Mouse (Mus musculus) heart, postnatal 0 days (tissue): Measurements from ENCODE around the gene Lsm14b. TPM values are rescaled to one million over a fixed set of nuclear protein-coding genes. Genes with fewer than 3 reads are reported as not detected.

Source experiments
- ATAC-seq: fragments of 200-750 bp; cut with Nextera tagmentation; 2 replicates; pipeline ENCODE4 v1.8.0; 2017; ENCODE audit warnings: low read depth, moderate number of reproducible peaks, moderate library complexity; ENCODE audit not compliant: insufficient read depth
- DNase-seq: peaks from one replicate; pipeline ENCODE4 v3.0.0-alpha.2; 2016; ENCODE audit warnings: low spot score
- H3K27ac ChIP-seq: fragments of 300-500 bp; sonication (generic); 2 replicates; pipeline ENCODE4 v1.5.1; 2014; ENCODE audit warnings: low read depth, mild to moderate bottlenecking
- H3K27me3 ChIP-seq: fragments of 300-500 bp; sonication (generic); 2 replicates; pipeline ENCODE4 v1.6.1; 2014; ENCODE audit warnings: low read length, mixed read lengths; ENCODE audit not compliant: control insufficient read depth, insufficient read depth
- H3K36me3 ChIP-seq: fragments of 300-500 bp; sonication (generic); replicated peaks from 2 replicates; pipeline ENCODE4 v1.6.1; 2014; ENCODE audit warnings: low read length, mixed read lengths; ENCODE audit not compliant: control insufficient read depth, insufficient read depth
- H3K4me1 ChIP-seq: fragments of 300-500 bp; sonication (generic); 2 replicates; pipeline ENCODE4 v1.6.1; 2014; ENCODE audit warnings: antibody characterized with exemption; ENCODE audit not compliant: control insufficient read depth, insufficient read depth
- H3K4me2 ChIP-seq: fragments of 300-500 bp; sonication (generic); 2 replicates; pipeline ENCODE4 v1.6.1; 2014; ENCODE audit warnings: low read depth, mild to moderate bottlenecking, low read length, moderate library complexity
- H3K4me3 ChIP-seq: fragments of 300-500 bp; sonication (generic); 2 replicates; pipeline ENCODE4 v1.5.1; 2014; ENCODE audit warnings: low read depth, low read length
- H3K9ac ChIP-seq: fragments of 300-500 bp; sonication (generic); replicated peaks from 2 replicates; pipeline ENCODE4 v1.6.1; 2014; ENCODE audit warnings: low read depth, low read length, mixed read lengths
- H3K9me3 ChIP-seq: fragments of 300-500 bp; sonication (generic); replicated peaks from 2 replicates; pipeline ENCODE4 v1.6.1; 2016; ENCODE audit warnings: low read length; ENCODE audit not compliant: control insufficient read depth
- CTCF ChIP-seq: IDR thresholded peaks from 2 replicates; pipeline ENCODE4 v1.5.1; 2016; ENCODE audit warnings: antibody characterized with exemption, control low read depth, low read depth
- EP300 ChIP-seq: IDR thresholded peaks from 2 replicates; pipeline ENCODE4 v1.6.1; 2016; ENCODE audit warnings: antibody characterized with exemption, low read depth
- WGBS: fragments of 180-500 bp; shearing (Covaris S2); extraction: QIAGEN DNeasy Blood & Tissue Kit; methylation state at CpG from one replicate; pipeline ENCODE4 v1.1.7; 2014; 5-methylcytosine and 5-hydroxymethylcytosine counted together
- polyA plus RNA-seq: library from polyadenylated mRNA; unstranded; fragments of >200 nt; fragmentation: Nextera tagmentation; extraction: Ambion mirVana; gene quantifications from 2 replicates; pipeline ENCODE4 v1.2.1, GENCODE M21; 2015
- total RNA-seq: library from RNA; depleted of rRNA; stranded (reverse); fragments of >200 nt; gene quantifications from 2 replicates; pipeline ENCODE4 v1.2.3, GENCODE M21; 2014; ENCODE audit warnings: low replicate concordance

Gene Lsm14b
- total and polyA plus RNA-seq, 2 experiments from 2014 or later = 5.7 to 36.0 TPM

DNA sequence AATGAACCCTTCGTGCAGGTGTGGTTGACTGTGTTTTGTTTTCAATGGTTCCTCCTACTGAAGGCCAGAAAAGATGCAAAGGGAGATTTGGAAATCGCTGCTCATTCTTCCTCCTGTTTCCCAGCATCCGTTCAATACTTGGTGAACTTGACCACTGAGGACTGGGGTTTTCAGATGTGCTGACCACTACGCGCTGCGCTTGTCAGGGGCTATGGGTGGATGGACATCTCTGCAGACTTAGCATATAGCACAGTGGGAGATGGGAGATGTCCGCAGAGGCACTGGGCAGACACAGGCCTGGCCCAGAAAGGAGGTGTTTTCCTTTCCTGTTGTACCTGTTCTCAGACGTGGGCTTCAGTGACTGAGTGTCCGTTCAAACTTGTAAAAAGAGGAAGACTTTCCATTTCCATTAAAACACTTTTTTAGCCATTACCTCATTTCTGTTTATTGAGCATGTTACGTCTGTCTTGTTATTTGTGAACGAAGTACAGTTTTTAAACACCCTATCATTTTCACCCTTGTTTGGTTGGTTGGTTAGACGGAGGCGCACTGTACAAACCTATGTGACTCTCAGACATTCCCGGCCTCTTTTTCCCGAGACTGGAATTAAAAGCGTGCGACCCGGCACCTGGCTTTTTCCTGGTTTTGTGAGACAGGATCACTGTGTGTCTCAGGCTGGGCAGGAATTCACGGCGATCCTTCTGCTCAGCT, 45.1 kb downstream of the Lsm14b start:
- H3K4me2 ChIP-seq = peak overlapping the region; percentile 73
- H3K27me3 ChIP-seq = no peaks in the 10 kb centered on the region
- no peak for TF ChIP-seq CTCF
- no peak for TF ChIP-seq EP300
- peaks cover 14% of the 10 kb centered on the region for H3K4me1 ChIP-seq
- 30% methylated on average over 20 of the region's 20 CpGs for WGBS
- no peaks in the 10 kb centered on the region for H3K9me3 ChIP-seq
- peak overlapping the region; percentile 78 for H3K4me3 ChIP-seq
- ATAC-seq (peak; percentile 48), DNase-seq (no peak)
- H3K27ac ChIP-seq = peak overlapping the region; percentile 78
- H3K36me3 ChIP-seq = 0 out of 2 replicates have a peak, but pooled peaks cover 10% of the 10 kb centered on the region
- peak overlapping the region; percentile 61 for H3K9ac ChIP-seq

DNA sequence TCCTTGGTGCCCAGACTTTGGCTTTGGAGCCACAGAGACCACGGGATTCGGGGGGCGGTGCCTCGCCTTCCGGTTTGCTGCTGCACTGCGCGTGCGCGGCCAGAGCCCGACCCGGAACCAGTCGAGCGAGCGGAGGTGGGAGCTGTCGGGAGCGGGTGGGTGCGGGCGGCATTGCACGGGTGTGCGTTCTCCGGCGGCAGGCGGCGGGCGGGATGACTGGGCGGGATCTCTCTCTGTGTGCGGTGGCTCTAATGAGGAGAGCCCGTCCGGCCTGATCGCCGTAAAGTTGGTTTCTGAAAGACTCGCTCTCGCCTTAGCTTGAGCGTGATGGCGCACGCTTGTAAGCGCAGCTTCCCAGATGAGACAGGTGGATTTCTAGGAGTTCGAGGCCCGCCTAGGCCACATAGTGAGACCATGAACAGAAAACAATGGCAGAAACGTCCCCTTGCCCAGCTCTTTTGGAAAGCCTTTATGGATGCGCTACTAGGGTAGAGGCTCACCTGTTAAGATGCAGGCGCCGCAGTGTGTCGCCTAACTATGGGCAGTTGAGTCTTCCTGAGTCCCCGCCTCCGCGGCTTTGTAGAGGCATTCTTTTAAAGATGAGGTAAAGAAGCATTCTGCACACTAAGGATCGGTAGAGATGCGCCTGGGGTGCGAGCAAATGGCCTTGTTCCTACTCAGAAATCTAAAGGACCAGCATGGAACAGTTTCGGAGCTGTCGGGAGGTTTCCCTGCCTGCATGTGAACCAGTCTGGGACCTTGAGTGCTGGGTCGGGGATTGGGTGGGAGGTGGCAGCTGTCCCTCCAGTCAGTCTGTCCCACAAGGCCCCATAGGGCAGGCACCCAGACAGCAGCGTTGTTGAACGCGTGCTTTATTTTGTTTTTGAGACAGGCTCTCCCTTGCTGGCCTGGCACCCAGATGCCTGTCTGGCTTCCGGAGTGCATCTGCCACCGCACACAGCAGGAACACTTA, 46.0 kb downstream of the Lsm14b start, which contains the start of gene Mtg2:
TSS of gene Mtg2 (plus strand) at position 108 of the 973 bp plus-strand sequence.
- peak within 1 kb of the TSS; percentile 78 for H3K27ac ChIP-seq
- 5% methylated on average over 58 of the region's 58 CpGs for WGBS
- peak within 1 kb of the TSS; percentile 61 for H3K9ac ChIP-seq
- H3K4me3 ChIP-seq = peak within 1 kb of the TSS; percentile 78
- H3K4me2 ChIP-seq = peak within 1 kb of the TSS; percentile 73
- DNase-seq = peak; percentile 92
- H3K9me3 ChIP-seq = no peaks in the 10 kb centered on the region
- H3K36me3 ChIP-seq = 0 out of 2 replicates have a peak, but pooled peaks cover 10% of the 10 kb centered on the region
- TF ChIP-seq EP300 (peak; percentile 53; the same call in 1 of the 2 replicates), CTCF (no peak)
- no peaks in the 10 kb centered on the region for H3K27me3 ChIP-seq
- ATAC-seq = peak; percentile 97
- H3K4me1 ChIP-seq = peaks cover 14% of the 10 kb centered on the region

DNA sequence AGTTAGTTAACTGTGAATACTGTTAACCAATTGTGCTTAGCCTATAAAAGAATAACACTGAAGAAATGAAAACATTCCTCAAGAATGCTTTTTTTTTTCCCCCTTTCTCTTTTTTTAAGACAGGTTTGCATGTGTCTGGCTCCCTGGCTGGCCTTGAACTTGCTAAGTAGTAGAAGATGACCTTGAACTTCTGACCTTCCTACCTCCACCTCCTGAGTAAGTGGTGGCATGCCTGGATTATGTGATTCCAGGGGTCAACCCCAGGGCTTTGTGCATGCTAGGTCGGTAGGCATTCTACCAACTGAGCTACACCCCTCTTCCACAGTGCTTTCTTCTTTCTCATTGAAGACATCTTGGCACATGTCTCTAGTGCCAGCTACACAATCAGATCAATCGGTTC, 46.9 kb downstream of the Lsm14b start:
- Histone ChIP-seq H3K9me3 (no peaks in the 10 kb centered on the region), H3K9ac (no peak overlapping the region), H3K27ac (no peak overlapping the region), H3K36me3 (0 out of 2 replicates have a peak, but pooled peaks cover 10% of the 10 kb centered on the region), H3K4me2 (no peak overlapping the region), H3K4me1 (peaks cover 14% of the 10 kb centered on the region), H3K27me3 (no peaks in the 10 kb centered on the region), H3K4me3 (no peak overlapping the region)
- TF ChIP-seq EP300 = no peak
- TF ChIP-seq CTCF = no peak
- WGBS = 65% methylated on average over 2 of the region's 2 CpGs
- ATAC-seq (no peak), DNase-seq (no peak)

DNA sequence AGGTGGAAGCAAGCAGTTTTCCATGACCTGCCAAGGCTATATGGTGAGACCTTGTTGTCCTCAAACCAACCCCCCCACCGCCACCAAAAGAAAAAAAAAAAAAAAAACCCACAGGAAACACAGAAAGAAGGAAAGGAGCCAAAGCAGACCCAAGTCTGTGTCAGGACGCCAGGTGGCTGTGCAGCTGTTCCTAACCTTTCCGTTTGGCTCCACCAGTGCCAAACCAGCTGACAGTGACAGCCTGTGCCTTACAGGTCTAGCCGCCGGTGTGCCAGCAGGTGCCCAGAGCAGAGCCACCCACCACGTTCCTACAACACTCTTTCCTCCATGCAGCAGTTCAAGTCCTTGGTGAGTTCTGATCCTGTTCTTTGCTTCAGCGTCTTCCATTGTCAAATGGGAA, 48.1 kb downstream of the Lsm14b start:
- no peak for TF ChIP-seq EP300
- no peak for TF ChIP-seq CTCF
- H3K4me1 ChIP-seq = peaks cover 14% of the 10 kb centered on the region
- no peaks in the 10 kb centered on the region for H3K27me3 ChIP-seq
- no peak overlapping the region for H3K27ac ChIP-seq
- no peak for ATAC-seq
- DNase-seq = no peak
- WGBS = 88% methylated on average over 7 of the region's 7 CpGs
- no peak overlapping the region for H3K4me3 ChIP-seq
- H3K9me3 ChIP-seq = no peaks in the 10 kb centered on the region
- 0 out of 2 replicates have a peak, but pooled peaks cover 17% of the 10 kb centered on the region for H3K36me3 ChIP-seq
- no peak overlapping the region for H3K9ac ChIP-seq
- no peak overlapping the region for H3K4me2 ChIP-seq

DNA sequence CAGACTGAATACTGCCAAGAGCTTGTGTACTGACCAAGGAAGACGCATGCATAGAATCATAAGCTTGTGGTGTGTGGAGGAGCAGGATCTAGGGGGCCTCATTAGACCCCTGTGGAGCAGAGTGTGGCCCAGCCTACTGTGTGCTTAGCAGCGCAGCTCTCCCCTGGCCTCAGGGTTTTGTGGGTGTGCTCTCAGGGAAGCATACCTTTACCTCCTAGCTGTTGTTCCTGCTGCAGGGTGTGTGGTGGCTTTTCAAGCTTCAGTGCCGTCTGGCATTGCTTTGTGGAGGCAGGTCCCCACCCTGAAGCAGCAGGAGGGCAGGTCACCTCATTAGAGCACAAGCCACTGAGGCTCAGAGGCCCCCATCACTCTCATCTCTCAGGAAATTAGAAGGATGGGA, 52.8 kb downstream of the Lsm14b start:
- no peaks in the 10 kb centered on the region for H3K27me3 ChIP-seq
- ATAC-seq (no peak), DNase-seq (no peak)
- 61% methylated on average over 3 of the region's 3 CpGs for WGBS
- H3K27ac ChIP-seq = no peak overlapping the region
- no peaks in the 10 kb centered on the region for H3K9me3 ChIP-seq
- no peak overlapping the region for H3K4me2 ChIP-seq
- no peak overlapping the region for H3K4me3 ChIP-seq
- H3K4me1 ChIP-seq = no peaks in the 10 kb centered on the region
- 0 out of 2 replicates have a peak, but pooled peaks cover 35% of the 10 kb centered on the region for H3K36me3 ChIP-seq
- TF ChIP-seq EP300 = no peak
- no peak for TF ChIP-seq CTCF
- H3K9ac ChIP-seq = no peak overlapping the region
